Mouse (Mus musculus) right cerebral cortex, adult 18-20 months (tissue): ENCODE results near the gene Trnau1ap.
"Not testable (repeated sequence)": the region's sequence is repeated elsewhere in the genome, so short reads cannot be mapped to it uniquely, and the experiment has no call there.

Experiments used
- DNase-seq: peaks from one replicate; pipeline ENCODE4 v3.0.0; 2022; ENCODE audit warnings: mixed read lengths

Trnau1ap gene

GRCm38 (mm10) chr4:132341451-132341850 is 12.1 kb upstream of the Trnau1ap start:
- no peak for DNase-seq

DNA sequence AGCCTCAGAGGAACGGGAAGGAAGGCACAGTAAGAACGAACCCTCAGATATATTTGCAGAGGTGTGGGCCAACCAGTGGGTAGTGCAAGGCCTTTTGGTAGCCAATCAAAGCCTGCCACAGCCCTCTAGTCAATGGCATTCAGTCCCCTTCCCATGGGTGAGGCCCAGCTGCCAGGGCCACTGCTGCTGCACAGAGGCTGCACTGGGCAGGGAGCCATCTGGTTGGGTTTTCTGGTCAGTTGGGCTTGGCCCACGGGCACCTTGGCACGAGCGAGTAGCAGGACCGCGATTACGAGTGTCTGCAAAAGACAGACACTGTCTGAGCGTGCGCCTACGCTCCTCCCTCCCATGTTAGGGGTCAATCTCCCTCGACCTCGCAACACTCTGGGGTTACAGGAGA is 9.6 kb upstream of the Trnau1ap start:
- DNase-seq, result peak; percentile 39

- DNase-seq, result no peak
These were observed 3.5 kb upstream of the Trnau1ap start for GRCm38 (mm10) chr4:132332880-132333279.

DNA sequence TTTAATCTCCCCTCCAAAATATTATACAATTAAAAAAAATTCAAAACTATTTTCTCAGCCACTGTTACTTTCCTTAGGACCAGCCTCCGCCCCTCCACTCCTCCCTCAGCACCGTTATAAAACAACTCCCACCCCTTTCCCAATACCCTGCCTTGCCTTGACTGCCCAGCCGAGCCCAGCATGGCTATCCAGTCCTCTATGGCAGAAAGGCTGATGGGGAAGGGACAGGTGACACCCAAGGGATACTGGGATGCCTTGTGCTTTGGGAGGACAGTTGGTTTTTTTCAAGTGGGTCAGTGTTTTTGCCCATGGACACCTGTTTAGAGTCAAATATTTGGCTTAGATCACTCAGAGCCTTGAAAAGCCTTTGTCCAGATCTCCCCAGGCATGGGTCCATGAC is 2.6 kb upstream of the Trnau1ap start:
- DNase-seq, result no peak

- no peak for DNase-seq
These were observed 557 bp upstream of the Trnau1ap start for GRCm38 (mm10) chr4:132329835-132330354.

GRCm38 (mm10) chr4:132328391-132328982 is 851 bp downstream of the Trnau1ap start:
- no peak for DNase-seq

GRCm38 (mm10) chr4:132326481-132326880 is 2.9 kb downstream of the Trnau1ap start:
- no peak for DNase-seq

DNA sequence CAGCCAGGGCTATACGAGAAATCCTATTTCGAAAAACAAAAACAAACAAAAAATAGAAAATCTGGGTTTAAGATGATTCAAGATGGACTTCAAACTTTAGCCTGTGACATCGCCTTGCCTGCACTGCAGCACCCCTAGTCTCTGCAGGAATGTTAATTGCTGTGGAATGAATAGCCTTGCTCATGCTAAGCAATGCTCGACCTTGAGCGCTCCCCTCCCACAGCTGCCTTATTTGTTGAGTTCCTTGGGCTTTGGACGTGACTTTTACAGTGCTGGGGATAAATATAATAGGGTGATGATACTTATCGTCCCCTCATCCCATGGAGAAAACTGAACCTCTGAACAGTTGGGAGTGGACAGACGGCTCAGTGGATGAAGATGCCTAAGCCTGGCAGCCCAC is 13.6 kb downstream of the Trnau1ap start:
- no peak for DNase-seq

DNA sequence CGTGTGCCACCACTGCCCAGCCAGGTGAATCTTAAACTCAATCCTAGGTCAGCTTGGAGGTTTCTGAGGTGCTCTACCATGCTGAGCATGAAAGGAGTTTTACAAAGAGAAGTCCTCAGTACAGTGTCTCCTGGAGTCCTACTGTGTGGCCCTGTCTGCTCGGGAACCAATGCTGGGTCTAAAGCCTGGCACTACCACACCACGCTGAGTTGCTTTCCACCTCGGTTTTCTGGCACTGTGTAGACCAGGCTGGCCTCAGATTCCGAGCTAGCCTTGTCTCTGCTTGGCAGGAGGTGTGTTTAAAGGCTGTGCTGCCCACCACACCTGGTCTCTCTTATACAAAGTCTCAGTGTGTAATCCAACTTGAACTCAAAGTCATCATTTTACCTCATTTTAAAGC is 16.7 kb downstream of the Trnau1ap start:
- DNase-seq, result no peak

DNA sequence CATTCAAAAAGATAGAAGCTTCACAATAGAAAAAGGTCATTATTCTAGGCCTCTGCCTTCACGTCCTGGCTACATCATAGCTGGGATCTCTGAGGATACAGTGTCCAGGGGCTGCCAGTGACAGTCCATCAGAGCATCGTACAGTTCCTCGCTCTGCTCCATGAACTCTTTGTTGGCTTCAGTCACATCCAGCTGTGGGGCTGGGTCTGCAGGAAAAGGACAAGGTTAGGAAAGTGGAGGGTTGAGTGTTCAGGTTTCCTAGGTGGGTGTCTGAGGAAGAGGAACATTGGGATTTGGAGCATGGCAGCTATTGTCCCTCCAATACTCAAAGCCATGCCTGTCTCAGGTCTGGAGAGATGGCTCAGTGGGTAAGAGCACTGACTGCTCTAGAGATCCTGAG is 17.5 kb downstream of the Trnau1ap start:
- no peak for DNase-seq

- no peak for DNase-seq
These were observed 18.1 kb downstream of the Trnau1ap start for GRCm38 (mm10) chr4:132311209-132311608.

DNA sequence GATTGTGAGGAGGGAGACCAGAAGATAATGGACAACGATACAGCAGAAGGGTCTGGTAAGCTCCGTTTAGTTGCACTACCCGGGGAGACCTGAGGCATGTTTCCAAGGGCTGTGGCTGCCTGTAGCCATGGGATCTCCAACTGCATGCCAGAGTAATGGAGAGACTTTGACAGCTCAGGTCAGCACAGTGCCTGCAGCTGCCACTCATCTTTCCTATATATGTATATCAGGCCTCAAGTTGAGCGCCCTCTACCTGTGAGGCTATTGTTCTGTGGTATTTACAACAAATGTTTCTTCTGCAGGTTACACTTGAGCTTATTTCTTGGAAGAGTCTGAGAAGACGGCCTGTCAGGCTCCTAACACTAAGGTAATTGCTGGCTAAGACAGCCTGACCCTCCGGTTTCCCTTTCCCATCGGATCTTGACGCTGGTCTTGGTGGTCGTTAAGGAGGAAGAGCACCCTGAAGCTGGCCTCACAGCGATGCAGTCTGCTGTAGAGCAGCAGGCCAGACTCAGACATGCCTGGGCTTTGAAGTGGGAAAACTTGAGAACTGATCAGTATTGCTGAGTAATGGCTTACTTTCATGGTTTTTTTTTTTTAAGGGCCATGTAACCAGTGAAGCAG is 19.4 kb downstream of the Trnau1ap start:
- no peak for DNase-seq

- no peak for DNase-seq
These were observed 20.0 kb downstream of the Trnau1ap start for GRCm38 (mm10) chr4:132309140-132309848.

DNA sequence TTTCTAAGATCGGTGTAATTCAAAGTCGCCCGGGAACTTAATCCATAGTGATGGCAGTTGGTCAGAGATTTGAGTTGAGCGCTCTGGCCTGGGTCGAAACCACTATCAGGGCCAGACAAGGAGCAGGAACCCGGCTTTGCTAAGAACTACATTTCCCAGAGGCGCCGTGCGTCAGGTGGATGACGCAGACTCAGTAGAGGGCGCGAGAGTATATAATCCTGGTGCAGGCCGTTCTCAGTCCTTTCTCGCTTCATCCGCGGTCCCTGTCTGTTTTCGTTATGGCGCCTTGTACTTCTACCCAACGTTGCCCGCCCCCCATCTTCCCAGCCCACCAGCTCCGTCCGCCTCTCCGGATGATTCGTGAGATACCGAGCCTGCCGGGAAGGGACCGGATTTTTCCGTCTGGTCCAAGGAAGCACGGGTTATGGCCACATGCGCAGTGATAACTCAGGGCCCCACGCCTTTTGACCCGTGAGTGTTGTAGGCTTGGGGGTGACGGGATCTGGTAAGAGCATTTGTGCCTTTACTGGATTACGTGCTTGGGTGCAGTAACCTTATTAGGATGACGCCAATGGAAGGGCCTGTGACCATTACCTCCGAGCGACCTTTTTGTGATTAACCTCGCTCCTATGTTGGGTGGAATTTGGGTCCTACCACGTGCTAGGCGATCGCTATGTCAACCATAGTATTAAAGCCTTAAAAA is 20.8 kb downstream of the Trnau1ap start:
- peak; percentile 93 for DNase-seq

DNA sequence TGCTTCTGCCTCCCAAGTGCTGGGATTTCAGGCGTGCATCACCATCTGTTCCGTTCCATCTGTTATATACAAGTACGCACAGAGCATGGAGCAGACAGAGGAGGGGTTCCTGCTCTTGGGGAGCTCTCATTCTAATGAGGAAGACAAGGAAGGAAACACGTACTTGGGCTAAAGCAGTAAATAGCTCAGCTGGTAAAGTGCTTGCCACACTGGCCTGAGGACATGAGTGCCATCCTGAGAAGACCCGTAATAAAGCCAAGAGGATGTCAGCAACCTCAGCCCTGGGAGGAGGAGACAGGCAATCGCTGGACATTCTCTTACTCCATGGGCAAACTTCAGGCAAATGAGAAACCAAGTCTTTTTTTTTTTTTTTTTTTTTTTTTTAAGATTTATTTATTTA is 23.3 kb downstream of the Trnau1ap start:
- DNase-seq, result no peak

DNA sequence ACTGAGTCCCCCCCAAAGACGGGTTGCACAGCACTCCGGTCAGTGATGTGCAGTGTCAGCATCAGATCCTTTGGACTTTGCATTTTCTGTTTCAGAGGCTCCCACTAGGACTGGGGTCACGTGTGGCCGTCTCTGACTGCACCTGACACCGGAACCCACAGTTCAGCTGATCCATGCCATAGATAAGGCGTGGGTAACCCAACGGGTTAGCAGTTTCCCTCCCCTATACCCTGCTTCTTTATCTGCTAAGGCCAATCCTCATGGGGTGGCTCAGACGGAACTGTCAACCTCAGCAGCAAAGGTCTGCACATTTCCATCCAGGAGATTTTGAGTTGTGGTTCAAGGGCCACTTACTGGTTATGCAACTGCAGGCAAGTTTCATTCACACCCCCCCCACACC is 24.1 kb downstream of the Trnau1ap start:
- DNase-seq, result no peak

DNA sequence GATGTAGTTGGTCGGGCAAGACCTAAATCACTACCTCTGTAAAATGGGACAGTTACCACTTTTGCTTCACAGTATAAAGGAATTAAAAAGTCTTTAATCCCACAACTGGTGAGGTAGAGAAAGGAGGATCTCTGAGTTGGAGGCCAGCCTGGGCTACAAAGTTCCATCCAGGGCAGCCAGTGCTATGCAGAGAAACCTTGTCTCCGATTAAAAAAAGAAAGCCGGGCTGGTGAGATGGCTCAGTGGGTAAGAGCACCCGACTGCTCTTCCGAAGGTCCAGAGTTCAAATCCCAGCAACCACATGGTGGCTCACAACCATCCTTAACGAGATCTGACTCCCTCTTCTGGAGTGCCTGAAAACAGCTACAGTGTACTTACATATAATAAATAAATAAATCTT is 25.9 kb downstream of the Trnau1ap start:
- not testable (repeated sequence) for DNase-seq

GRCm38 (mm10) chr4:132302939-132303479 is 26.3 kb downstream of the Trnau1ap start, which contains the start of gene Rab42:
Gene Rab42 (minus strand): TSS chr4:132303385.
- peak; percentile 77 for DNase-seq

DNA sequence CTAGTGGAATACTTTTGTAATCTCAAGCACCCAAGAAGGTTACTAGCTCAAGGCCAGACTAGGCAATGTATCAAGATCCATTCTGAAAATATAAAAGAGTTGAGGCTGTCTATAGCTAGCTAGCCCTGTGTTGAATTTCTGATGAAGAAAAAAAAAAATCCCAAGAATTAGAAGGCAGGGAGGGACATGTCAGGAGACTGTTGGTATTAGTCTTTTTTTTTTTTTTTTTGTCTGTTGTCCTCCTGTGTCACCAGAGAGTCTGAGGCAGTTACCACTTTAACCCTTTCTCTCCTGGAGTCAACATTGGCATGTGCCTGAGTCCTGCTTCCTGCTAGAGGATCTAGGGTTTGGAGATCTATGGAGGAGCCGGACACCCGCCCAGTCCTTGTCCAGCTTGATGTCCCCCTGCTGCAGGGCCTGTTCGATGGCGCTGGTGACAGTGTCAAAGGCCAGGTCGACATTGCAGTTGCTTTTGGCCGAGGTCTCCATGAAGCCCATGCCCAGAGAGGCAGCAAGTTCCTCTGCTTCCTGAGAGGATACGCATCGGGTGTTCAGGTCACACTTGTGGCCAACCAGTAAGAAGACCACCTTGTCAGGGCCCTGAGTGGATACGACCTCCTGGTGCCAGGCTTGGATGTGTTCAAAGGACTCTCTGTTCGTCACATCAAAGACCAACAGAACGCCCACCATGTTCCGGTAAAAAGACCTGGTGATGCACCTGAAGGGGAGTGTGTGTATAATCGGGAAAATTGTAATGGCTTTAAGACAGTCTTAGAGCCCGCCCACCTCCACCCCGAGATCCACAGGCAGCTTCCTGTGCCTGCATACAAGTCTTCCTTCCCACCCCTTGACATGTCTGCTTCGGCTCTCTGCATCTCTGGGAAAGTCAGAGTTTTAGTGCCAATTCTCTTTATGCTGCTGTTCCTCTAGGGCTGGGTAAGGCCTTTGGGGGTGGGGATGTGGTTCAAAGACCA is 27.1 kb downstream of the Trnau1ap start:
- DNase-seq, result no peak

- no peak for DNase-seq
These were observed 27.9 kb downstream of the Trnau1ap start for GRCm38 (mm10) chr4:132301486-132301885.

GRCm38 (mm10) chr4:132299849-132300248 is 29.5 kb downstream of the Trnau1ap start:
- no peak for DNase-seq
